Mouse (Mus musculus) gastrocnemius, postnatal 10 days (tissue): ENCODE measurements around the gene Cd320. TPM values are rescaled to one million over a fixed set of nuclear protein-coding genes. Genes with fewer than 3 reads are reported as not detected.
"Not testable (repeated sequence)": the region's sequence is repeated elsewhere in the genome, so short reads cannot be mapped to it uniquely, and the experiment has no call there.

Experiments
- DNase-seq: peaks from one replicate; pipeline ENCODE4 v3.0.0; 2021; ENCODE audit warnings: mixed read lengths
- long read RNA-seq, 2 experiments: library from polyadenylated mRNA; stranded (forward); transcript quantifications; one replicate each; pipeline ENCODE4 v2.0.0; 2021
- total RNA-seq, 2 experiments: library from RNA; stranded (reverse); gene quantifications; 2 replicates each; pipeline ENCODE4 v1.2.3; 2021

Cd320 gene
- total RNA-seq = 10 to 100 TPM; 15.0 to 16.5 TPM
- long read RNA-seq, experiment 1, transcript Cd320-201 (5 exons, 2,209 nt) = major isoform, 17 of 17 reads
- long read RNA-seq, experiment 1, partial matches to known transcripts = 0 of 17 reads
- long read RNA-seq, experiment 1, other reads (novel, unspliced or antisense) = 0 of 17 reads
- long read RNA-seq, experiment 2, transcript Cd320-201 (5 exons, 2,209 nt) = major isoform, 22 of 23 reads
- long read RNA-seq, experiment 2, partial matches to known transcripts = 1 of 23 reads
- long read RNA-seq, experiment 2, other reads (novel, unspliced or antisense) = 0 of 23 reads

DNA sequence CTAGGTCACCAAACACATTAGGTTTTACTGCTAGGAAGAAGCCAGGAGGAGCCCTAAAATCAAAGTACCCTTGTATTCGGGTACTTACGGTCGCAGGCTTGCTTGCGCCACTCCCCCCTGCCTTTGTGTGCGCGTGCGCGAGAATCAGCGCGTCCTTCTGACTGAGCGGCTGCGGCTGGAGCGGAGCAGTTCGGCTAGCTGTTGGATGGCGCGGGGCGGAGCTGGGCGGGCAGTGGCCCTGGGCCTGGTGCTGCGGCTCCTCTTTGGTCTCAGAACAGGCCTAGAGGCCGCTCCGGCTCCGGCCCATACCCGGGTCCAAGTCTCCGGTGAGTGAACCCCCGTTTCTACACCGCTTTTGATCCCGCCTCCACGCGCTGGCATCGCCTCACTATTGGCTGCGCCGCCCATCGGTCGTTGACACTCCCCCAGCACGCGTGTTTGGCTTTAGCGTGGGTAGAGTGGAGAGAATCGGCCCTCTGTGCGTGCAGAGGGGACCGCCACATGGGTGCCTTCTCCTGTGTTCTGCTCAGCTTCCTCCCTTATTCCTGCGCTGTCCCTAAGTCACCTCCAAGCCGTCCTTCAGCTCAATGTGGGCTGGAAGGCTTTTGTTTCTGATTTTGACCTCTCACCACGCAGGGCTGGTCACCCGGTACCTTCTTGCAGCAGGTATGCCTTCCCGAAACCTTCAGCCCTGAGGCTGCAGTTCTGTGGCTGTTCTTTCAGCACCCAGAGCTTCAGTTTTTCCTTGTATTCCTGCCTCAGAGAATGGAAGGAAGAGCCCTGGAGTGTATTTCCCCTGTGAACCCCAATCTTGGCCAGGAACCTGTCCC lies at the start of gene Cd320:
Cd320 (plus strand) TSS at position 126 of the 830 bp plus-strand sequence.
- DNase-seq = peak; percentile 90

DNA sequence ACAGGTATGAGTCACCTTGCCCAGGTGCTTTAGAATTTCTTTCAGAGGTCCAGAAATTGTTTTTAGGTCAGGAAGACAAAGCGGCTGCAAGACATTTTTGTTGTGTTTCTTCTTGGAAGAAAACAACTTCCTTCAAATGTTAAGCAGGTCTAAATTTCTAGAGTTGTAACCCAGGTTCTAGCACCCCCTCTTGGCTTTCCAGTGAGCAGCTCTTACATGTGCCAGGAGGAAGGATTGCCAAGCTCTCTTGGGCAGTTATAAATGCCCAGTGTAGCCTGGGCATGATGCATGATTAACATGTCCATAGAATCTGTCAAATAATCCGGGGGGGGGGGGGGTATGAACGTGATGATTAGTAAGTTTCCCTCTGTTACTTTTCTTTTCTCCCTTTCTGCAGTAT lies 44.6 kb upstream of the Cd320 start:
- DNase-seq = no peak

DNA sequence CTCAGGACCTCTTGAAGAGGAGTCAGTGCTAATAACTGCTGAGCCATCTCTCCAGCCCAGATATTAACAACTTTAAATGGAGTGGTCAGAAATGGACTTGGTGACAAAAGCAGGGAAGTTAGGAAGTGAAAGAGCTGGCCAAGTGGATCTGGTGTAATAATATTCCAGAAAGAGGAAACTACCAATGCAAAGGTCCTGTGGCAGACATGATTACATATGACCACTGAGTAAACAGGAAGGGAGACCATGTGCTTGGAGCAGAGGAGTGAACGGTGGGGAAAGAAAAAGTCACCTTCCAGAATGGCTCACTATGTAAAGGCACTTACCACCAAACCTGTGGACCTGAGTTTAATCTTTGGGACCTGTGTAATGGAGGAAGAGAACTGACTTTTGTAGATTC lies 43.6 kb upstream of the Cd320 start:
- no peak for DNase-seq

DNA sequence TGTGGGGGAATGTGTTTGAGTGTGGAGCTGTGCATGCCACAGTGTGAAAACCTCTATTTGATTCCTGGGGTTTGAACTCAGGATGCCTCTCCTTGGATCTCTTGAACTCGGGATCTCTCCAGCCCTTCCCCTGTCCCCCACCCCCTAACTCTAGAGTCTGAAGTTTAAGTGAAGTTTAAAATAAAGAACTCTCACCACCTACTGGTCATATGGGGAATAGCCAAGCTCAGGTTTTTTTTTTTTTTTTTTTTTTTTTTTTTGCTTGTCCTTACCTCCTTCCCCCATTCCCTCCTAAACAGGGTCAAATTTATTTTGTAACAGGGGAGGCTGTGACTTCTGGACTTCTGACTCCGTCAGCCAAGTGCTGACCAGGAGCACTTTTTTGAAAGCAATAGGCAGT lies 40.7 kb upstream of the Cd320 start:
- no peak for DNase-seq

DNA sequence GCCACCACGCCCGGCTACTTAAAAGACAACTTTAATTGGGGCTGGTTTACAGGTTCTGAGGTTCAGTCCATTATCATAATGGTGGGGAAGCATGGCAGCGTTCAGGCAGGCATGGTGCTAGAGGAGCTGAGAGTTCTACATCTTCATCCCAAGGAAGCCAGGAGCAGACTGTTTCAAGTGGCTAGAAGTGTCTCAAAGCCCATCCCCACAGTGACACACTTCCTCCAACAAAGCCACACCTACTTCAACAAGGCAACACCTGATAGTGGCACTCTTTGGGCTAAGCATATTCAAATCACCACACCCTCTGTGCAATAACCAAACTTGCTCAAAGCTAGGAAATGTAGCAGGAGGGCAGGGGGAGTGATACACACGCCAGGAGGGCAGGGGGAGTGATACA lies 38.7 kb upstream of the Cd320 start:
- DNase-seq = no peak

DNA sequence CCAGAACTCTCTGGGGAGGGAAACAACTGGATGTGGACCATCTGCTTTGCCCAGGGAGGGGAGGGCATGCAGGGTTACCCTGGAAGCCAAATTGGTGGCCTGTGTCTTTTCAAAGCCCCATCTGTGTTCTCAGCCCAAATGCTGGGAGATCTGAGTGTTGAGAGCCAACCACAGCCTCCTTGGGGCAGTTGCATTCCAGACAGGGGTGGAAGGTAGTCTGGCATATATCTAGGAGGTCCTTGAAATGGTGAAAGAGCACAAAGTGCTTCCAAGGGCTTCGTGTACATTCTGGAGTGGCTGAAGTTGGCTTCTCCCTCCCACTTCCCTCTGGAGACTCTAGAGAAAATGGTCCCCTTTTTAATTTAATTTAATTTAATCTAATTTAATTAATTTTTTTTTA lies 38.1 kb upstream of the Cd320 start:
- no peak for DNase-seq

DNA sequence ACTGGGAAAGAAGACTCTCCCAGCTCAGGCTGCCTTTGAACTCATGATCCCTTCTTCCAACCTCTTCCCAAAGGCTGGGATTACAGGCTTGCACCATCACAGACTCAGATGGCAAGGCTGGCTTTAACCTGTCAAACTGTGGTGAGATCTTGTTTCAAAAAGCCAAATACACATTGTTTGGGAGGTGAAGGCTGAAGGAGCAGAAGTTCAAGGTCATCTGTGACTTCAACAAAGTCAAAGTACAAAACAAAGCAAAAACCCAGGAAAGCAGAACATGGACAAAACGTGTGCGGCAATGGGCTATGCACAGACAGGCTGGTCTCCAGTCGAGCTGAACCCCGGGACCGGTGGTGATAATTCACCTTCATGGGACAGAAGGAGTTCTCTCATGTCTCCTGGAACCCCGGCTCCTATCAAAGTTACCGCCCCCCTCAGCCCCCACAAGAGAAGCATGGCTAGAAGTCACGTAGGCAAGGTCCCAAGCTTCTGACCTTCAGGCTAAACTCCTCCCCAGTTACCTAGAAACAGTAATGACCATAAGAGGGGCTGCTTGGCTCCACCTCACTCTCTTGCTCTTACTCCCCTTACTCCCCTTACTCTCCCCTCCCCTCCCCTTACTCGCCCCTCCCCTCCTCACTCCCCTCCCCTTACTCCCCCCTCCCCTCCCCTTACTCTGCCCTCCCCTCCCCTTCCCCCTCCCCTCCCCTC lies 35.6 kb upstream of the Cd320 start:
- no peak for DNase-seq

DNA sequence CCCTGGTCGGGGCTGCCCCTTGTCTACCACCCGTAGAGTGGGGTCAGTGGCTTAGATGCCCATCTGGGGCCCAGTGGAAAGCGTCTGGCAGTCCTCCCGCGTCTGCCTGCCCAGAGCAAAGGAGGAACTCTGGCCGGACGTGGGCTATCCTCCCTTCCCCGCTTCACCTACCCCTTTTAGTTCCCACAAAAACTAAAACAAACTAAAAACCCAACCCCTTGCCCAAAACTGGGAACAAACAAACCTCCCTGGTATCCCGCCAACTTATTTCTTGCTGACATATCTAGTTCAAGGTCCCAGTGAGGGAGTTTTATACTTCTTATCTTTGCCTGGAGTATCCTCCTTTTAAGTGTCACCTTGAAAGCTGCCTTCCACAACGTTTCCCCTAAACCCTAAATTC lies 34.7 kb upstream of the Cd320 start:
- no peak for DNase-seq

DNA sequence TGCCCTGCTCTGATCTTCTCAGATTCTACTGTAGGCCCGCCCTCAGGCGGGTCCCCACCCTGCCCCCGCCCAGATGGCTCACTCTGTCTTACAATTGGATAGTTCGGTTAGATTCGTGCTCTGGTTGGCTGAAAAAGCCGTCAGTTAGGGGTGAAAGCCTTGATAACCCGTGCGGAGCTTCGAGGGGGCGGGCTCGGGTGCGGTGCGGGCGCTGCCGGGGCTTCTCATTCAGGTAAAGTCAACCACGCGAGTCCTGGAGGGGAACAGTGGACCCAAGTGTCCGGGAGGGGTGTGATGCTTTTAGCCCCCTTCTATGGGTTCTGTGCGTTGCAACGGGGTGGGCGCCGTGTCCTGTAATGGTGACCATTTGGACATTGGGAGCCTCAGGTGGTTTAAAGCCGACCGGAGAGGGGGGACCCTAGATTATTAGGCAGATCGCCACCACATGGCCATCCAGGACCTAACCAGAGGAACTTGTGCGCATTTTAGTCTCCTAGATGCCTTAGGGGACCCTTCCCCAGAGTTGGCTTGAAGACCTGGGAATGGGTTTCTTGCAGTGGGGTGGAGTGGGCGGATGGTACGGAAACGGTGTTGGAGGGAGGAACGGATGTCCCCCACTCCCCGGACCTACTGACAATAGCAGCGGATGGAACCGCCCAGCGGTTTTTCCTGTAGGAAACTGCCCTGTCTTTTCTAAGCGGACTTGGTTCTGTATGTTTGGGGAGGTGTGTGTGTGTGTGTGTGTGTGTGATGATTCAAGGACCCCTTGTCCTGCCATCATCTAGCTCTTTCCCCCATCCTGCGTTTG lies 32.4 kb upstream of the Cd320 start, which contains the start of gene Kank3:
Kank3 (plus strand) TSS at position 186 of the 808 bp plus-strand sequence.
- peak; percentile 91 for DNase-seq

DNA sequence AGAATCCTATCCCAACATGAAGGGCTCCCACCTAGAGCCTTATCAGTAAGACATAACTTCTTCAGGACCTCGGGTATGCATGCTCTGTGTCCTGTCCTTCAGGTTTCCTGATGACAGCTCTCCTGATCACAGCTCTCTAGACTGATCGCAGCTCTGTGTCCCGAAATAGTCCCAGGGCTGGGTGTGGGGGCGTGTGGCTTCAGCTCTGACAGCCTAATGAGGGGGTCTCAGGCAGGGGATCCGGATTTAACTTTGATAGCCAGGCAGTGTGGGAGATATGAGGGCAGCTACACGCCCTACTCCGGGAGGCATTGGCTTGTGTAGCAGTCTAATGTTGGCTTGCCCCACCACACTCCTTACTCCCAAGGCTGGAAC lies 31.8 kb upstream of the Cd320 start:
- DNase-seq = no peak

DNA sequence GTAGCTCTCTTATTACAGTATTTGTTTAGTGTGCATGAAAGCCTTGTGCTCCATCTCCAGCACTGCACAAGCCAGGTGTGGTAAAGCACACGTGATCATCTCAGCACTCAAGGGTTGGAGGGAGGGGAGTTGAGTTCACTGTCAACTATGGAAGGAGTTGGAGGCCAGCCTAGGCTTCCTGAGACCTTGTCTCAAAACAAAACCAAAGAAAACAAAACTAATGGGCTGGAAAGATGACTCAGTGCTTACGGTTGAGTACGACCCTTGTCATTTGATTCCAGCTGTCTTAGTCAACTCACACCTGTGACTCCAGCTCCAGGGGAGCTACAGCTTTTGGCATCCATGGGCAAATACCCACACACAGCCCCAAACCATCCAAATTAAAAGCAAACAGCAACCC lies 30.4 kb upstream of the Cd320 start:
- no peak for DNase-seq

DNA sequence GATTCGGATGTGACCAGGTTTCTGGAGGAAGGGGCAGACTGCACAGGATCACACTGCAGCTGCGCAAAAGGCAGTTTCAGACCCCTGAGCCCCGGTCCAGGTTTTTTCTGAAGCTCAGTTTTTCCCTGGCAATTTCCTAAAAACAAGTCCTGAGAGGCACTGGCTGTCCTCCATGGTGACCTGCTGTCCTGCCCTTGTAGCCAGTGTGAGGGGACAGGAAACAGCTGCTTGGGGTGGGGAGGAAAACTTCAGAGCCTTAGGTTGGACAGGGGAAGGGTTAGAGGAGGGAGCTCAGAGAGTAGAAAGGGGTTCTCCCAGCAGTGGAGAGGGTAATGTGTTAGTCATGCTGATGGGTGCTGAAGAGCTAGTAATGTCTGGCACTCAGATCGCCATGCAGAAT lies 29.9 kb upstream of the Cd320 start:
- DNase-seq = no peak

DNA sequence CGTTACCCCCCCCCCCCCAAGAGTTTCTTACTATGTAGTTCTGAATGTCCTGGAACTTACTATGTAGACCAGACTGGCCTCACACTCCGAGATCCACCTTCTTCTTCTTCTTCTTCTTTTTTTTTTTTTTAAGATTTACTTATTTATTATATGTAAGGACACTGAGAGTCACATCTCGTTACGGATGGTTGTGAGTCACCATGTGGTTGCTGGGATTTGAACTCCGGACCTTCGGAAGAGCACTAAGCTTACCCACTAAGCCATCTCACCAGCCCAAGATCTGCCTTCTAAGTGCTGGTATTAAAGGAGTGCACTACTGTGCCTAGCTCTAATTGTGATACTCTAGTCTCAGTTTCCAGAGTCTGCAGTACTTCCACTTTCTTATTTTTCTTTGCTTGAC lies 27.5 kb upstream of the Cd320 start:
- no peak for DNase-seq

DNA sequence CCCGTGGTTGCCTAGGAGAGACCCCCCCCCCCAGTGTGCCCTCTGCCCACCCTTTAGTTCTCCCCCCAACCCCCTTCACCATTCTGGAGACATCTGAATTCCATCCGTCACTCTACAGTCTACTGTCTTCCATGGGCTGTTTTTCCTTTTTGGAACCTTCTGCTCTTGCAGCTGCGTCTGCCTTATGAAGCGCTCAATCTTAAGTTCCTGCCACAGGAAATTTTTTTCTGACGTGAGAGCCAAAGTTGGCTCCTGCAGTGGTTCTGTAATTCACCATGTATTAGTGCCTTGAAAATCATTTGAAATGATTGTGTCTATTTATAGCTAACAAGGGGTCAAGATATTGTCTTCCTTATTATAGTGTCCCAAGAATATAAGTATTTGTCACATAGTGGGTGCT lies 26.3 kb upstream of the Cd320 start:
- DNase-seq = no peak

DNA sequence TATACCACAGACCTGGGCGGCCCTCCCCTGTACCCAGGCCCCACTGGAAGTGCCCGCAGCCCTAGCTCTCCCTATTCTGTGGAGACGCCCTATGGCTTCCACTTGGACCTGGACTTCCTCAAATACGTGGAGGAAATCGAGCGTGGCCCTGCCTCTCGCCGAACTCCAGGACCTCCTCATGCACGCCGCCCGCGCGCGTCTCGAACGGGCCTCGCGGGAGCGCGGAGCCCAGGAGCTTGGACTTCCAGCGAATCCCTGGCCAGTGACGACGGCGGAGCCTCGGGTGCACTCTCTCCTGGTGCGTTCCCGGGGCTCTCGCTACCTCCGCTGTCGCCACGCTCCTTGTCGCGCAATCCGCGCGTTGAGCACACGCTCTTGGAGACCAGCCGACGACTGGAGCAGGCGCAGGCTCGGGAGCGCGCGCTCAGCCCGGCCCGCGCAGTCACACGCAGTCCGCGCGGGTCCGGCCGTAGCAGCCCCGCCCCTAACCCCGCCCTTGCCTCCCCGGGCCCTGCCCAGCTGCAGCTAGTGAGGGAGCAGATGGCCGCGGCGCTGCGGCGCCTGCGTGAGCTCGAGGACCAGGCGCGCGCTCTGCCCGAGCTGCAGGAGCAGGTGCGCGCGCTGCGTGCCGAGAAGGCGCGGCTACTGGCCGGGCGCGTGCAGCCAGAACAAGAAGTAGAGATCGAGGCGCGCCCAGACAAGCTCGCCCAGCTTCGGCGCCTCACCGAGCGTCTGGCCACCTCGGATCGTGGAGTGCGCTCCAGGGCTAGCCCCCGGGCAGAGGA lies 25.5 kb upstream of the Cd320 start:
- DNase-seq = peak; percentile 86

DNA sequence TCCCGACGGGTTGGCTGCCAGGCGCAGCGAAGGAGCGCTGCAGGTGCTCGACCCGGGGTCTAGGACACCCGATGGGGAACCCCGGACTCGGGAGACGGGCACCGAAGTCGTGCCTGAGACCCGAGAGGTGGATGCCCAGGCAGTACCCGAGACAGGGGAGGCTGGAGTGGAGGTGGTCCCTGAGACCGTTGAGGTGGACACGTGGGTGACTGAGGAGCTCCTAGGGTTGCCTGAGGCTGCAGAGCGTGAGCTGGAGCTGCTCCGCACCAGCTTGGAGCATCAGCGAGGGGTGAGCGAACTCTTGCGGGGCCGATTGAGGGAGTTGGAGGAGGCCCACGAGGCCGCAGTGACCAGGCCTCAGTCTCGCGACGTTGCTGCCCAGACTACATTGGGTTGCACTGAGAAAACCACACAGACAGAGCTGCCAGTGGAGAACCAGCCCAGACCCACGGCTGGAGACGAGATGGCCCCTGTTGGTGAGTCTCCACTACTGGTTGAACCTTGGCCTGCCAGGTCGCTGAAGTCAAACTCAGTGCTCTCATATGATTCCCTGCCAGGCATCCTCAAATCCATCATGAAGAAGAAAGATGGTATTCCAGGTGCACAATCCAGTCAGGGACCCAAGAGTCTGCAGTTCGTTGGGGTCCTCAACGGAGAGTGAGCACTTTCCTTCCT lies 24.8 kb upstream of the Cd320 start:
- DNase-seq = no peak

DNA sequence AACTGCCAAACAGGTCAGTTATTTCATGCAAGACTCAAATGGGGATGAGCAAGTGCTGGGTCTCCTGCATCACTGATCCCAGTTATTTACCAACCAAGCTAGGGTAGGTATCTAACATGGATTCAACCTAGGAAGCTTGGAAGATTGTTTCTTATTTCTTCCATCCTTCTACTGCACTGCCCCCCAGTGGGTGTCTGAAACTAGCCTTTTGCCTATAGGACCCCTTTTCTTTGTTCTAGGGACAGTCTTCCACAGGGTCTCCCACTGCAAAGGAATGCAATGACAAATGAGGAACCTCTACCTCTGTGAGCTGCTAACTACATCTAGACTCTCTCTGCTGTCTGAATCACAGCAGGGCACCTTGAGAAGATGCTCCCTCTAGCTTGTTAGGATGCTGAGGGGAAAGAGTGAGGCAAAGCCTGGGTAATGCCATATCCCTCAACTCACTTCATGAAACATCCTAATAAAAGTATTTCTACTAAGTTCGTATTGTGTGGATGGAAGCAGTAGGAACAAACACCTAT lies 20.4 kb upstream of the Cd320 start:
- no peak for DNase-seq

DNA sequence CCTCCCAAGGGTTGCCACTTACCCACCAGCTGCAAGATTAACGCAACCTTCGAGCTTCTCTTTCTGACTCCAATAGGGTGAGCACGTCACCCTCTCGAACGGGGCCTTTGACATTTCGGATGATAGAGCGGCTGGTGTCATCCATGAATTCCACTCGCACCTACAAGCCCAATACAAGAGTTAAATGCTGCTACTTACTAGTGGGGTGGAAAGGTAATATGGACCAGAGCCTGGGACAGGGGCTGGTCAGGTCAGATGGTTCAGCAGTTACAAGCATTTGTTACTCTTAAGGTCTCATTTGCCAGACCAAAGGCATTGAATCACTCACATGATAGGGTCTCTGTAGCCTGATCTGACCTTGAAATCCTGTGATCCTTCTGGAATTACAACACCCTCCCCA lies 19.7 kb upstream of the Cd320 start:
- not testable (repeated sequence) for DNase-seq

DNA sequence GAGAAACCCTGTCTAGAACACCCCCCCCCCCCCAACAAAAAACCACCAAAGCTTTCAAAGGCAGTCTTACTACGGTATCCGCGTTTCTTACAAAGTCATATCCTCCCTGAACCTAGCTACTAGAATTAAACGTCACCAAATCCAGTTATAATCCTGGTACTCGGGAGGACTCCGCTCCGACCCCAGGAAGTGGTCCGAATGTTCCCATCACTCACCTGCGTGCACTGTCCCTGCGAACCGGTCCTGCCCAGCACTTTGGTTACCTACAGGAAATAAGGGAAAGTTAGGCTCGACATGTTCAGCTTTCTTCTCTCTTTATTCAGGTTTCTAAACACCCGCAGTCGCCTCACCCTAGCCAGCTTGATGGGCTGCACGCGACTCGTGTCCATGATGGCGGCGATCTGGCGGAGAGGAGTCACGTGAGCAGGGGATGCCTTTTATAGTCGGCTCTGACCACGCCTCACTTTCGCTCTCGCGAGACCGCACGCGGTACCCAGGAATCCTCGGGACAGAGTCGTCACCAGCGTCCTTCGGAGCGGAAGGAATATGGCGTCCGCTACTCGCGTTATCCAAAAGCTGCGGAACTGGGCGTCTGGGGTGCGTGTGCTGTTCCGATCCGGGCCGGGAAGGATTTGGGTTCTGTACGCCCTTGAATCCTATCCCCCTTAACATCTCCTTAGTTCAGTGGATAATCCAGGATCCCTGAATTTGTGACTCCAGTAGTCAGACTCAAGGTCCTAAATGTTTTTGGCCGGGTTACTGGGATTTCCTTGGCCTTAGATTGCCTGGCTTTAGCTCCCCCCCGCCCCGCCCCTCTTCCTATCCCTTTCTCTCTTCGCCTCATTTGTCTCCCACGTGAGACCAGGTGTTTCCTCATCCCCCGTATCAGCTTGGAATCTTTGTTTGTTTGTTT lies 18.6 kb upstream of the Cd320 start, which contains the start of the genes Rps28 and Ndufa7:
Rps28 (minus strand) TSS at position 479 of the 913 bp plus-strand sequence.
Ndufa7 (plus strand) TSS at position 489 of the 913 bp plus-strand sequence.
- DNase-seq = peak; percentile 96
